Mouse (Mus musculus): ENCODE measurements around the gene Adcy4. TPM values are rescaled to one million over a fixed set of nuclear protein-coding genes. Genes with fewer than 3 reads are reported as not detected.
"Not testable (repeated sequence)": the region's sequence is repeated elsewhere in the genome, so short reads cannot be mapped to it uniquely, and the experiment has no call there.

The Adcy4 gene
- polyA plus RNA-seq, 1 experiment from 2014 or later = 7.9 TPM

- H3K4me3 ChIP-seq = peak overlapping the region; percentile 44
- H3K9ac ChIP-seq (replicated peaks) = peak overlapping the region; percentile 57
- H3K4me2 ChIP-seq (replicated peaks) = peak overlapping the region; percentile 73
- H3K36me3 ChIP-seq = no peaks in the 10 kb centered on the region
- H3K27me3 ChIP-seq = peaks cover 80% of the 10 kb centered on the region
- H3K9me3 ChIP-seq = no peaks in the 10 kb centered on the region
- no peak overlapping the region for H3K27ac ChIP-seq (replicated peaks)
- 13% methylated on average over 52 of the region's 52 CpGs for WGBS
- H3K4me1 ChIP-seq = peaks cover 11% of the 10 kb centered on the region
- peak; percentile 56 for ATAC-seq (ENCODE audit: low FRiP score, low read depth)
Observed at GRCm38 (mm10) chr14:55767519-55768414, 16.1 kb downstream of the Adcy4 start.

- no peak within 1 kb of the TSS for H3K27ac ChIP-seq (replicated peaks)
- H3K4me1 ChIP-seq = peaks cover 23% of the 10 kb centered on the region
- no peaks in the 10 kb centered on the region for H3K9me3 ChIP-seq
- H3K27me3 ChIP-seq = peaks cover 91% of the 10 kb centered on the region
- 66% methylated on average over 4 of the region's 4 CpGs for WGBS
- H3K9ac ChIP-seq (replicated peaks) = no peak within 1 kb of the TSS
- H3K4me3 ChIP-seq = no peak within 1 kb of the TSS
- H3K4me2 ChIP-seq (replicated peaks) = no peak within 1 kb of the TSS
- H3K36me3 ChIP-seq = no peaks in the 10 kb centered on the region
- no peak for ATAC-seq (ENCODE audit: low FRiP score, low read depth)
Observed at GRCm38 (mm10) chr14:55765696-55766095, 18.2 kb downstream of the Adcy4 start, which contains the start of gene Ltb4r1. Gene Ltb4r1, plus strand, starts transcription at chr14:55765962.

GRCm38 (mm10) chr14:55763166-55763565 is 20.7 kb downstream of the Adcy4 start:
- H3K9ac ChIP-seq (replicated peaks) = no peak overlapping the region
- peaks cover 76% of the 10 kb centered on the region for H3K27me3 ChIP-seq
- H3K27ac ChIP-seq (replicated peaks) = no peak overlapping the region
- no peaks in the 10 kb centered on the region for H3K36me3 ChIP-seq
- H3K9me3 ChIP-seq = no peaks in the 10 kb centered on the region
- H3K4me1 ChIP-seq = peaks cover 22% of the 10 kb centered on the region
- no peak overlapping the region for H3K4me2 ChIP-seq (replicated peaks)
- no peak overlapping the region for H3K4me3 ChIP-seq
- no peak for ATAC-seq (ENCODE audit: low FRiP score, low read depth)
- WGBS = 69% methylated on average over 7 of the region's 7 CpGs

GRCm38 (mm10) chr14:55762001-55762821 is 21.7 kb downstream of the Adcy4 start:
- H3K4me3 ChIP-seq = peak overlapping the region; percentile 53
- peak; percentile 76 for ATAC-seq (ENCODE audit: low FRiP score, low read depth)
- H3K27ac ChIP-seq (replicated peaks) = 0 out of 2 replicates have a peak overlapping the region, but pooled peaks have one; percentile 12
- H3K9ac ChIP-seq (replicated peaks) = peak overlapping the region; percentile 69
- WGBS = under 1% methylated on average over 77 of the region's 77 CpGs
- H3K4me2 ChIP-seq (replicated peaks) = peak overlapping the region; percentile 95
- no peaks in the 10 kb centered on the region for H3K9me3 ChIP-seq
- H3K36me3 ChIP-seq = no peaks in the 10 kb centered on the region
- H3K27me3 ChIP-seq = peaks cover 67% of the 10 kb centered on the region
- H3K4me1 ChIP-seq = peaks cover 14% of the 10 kb centered on the region

GRCm38 (mm10) chr14:55761163-55761562 is 22.7 kb downstream of the Adcy4 start, which contains the start of gene Ltb4r2:
Gene Ltb4r2, plus strand, starts transcription at chr14:55761428.
- Histone ChIP-seq H3K4me3 (peak within 1 kb of the TSS; percentile 53), H3K9ac (replicated peaks) (peak within 1 kb of the TSS; percentile 69), H3K27ac (replicated peaks) (0 out of 2 replicates have a peak within 1 kb of the TSS, but pooled peaks have one; percentile 12), H3K9me3 (no peaks in the 10 kb centered on the region), H3K27me3 (peaks cover 58% of the 10 kb centered on the region), H3K4me1 (peaks cover 14% of the 10 kb centered on the region), H3K4me2 (replicated peaks) (peak within 1 kb of the TSS; percentile 95), H3K36me3 (peaks cover 1% of the 10 kb centered on the region; the same call in 1 of the 2 replicates)
- no peak for ATAC-seq (ENCODE audit: low FRiP score, low read depth)
- WGBS = 78% methylated on average over 6 of the region's 6 CpGs

DNA sequence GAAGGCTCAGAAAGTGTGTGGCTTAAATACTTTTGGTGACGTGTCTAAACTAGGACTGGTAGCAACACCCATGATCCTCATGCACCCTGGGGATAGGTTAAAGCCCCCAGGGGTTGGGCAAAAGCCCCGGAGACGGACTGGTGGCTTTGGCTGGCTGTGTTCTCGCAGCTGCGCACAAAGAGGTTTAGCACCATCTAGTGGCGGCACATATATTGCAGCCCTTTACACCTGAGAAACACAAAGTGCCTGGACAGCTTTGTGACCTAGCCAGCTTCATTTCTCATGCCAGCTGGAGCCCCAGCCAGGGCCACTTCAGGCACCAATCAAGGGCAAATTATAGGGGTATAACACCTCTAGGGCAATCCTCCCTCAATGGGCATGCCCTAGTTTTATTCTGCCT is 23.7 kb downstream of the Adcy4 start:
- not testable (repeated sequence) for H3K4me3 ChIP-seq; H3K27ac ChIP-seq (replicated peaks); H3K9ac ChIP-seq (replicated peaks); H3K9me3 ChIP-seq
- Histone ChIP-seq H3K36me3 (peaks cover 11% of the 10 kb centered on the region), H3K27me3 (peaks cover 48% of the 10 kb centered on the region), H3K4me2 (replicated peaks) (peak overlapping the region; percentile 34), H3K4me1 (peaks cover 14% of the 10 kb centered on the region)
- WGBS = 0% methylated on average over 6 of the region's 6 CpGs
- peak; percentile 28 for ATAC-seq (ENCODE audit: low FRiP score, low read depth)

GRCm38 (mm10) chr14:55758363-55758784 is 25.5 kb downstream of the Adcy4 start, which contains the start of gene Cideb:
Gene Cideb, minus strand, starts transcription at chr14:55758458.
- Histone ChIP-seq H3K4me2 (replicated peaks) (no peak within 1 kb of the TSS), H3K27me3 (peaks cover 32% of the 10 kb centered on the region), H3K36me3 (peaks cover 29% of the 10 kb centered on the region), H3K9ac (replicated peaks) (no peak within 1 kb of the TSS), H3K9me3 (no peaks in the 10 kb centered on the region), H3K4me1 (peaks cover 14% of the 10 kb centered on the region), H3K4me3 (no peak within 1 kb of the TSS), H3K27ac (replicated peaks) (no peak within 1 kb of the TSS)
- ATAC-seq (ENCODE audit: low FRiP score, low read depth) = no peak
- WGBS = 18% methylated on average over 8 of the region's 8 CpGs

GRCm38 (mm10) chr14:55757566-55757965 is 26.3 kb downstream of the Adcy4 start:
- peaks cover 10% of the 10 kb centered on the region for H3K4me1 ChIP-seq
- no peak overlapping the region for H3K4me3 ChIP-seq
- H3K9me3 ChIP-seq = no peaks in the 10 kb centered on the region
- ATAC-seq (ENCODE audit: low FRiP score, low read depth) = no peak
- 89% methylated on average over 6 of the region's 6 CpGs for WGBS
- no peak overlapping the region for H3K27ac ChIP-seq (replicated peaks)
- H3K9ac ChIP-seq (replicated peaks) = no peak overlapping the region
- peaks cover 24% of the 10 kb centered on the region for H3K27me3 ChIP-seq
- H3K36me3 ChIP-seq = peaks cover 37% of the 10 kb centered on the region
- no peak overlapping the region for H3K4me2 ChIP-seq (replicated peaks)

DNA sequence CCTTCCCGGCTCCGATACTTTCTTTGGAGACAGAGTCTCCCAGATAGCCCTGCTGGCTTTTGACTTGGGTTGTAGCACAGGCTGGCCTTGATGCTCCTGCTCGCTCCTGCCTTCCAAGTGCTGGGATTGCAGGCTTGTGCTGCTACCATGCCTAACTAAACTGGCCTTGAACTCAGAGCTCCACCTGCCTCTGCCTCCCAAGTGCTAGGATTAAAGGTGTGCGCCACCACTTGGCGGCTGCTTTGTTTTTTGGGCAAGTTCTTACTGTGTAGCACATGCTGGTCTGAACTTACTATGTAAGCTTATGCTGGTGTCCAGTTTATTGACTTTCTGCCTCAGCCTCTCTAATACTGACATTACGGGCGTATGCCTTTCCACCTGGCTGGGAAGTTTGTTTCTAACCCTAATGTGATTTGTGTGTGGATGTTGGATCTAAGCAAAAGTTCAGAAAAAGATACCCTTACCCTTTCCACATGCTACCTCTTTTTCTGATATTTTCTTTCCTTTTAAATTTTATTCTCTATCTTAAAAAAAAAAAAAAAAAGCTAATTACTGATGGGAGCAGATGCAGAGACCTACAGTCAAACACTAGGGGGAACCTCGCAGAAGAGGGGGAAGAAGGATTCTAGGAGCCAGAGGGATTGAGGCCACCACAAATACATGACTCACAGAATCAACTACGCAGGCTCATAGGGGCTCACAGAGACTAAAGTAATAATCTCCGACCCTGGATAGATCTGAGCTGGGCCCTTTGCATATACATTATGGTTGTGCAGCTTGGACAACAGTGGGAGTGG is 36.6 kb downstream of the Adcy4 start:
- WGBS = 93% methylated on average over 10 of the region's 10 CpGs
- Histone ChIP-seq H3K9ac (replicated peaks) (no peak overlapping the region), H3K9me3 (no peaks in the 10 kb centered on the region), H3K4me1 (peaks cover 29% of the 10 kb centered on the region), H3K27ac (replicated peaks) (no peak overlapping the region), H3K36me3 (peaks cover 39% of the 10 kb centered on the region), H3K27me3 (no peaks in the 10 kb centered on the region), H3K4me3 (peak overlapping the region; percentile 92; the same call in 1 of the 2 replicates), H3K4me2 (replicated peaks) (peak overlapping the region; percentile 96; the same call in 1 of the 2 replicates)
- no peak for ATAC-seq (ENCODE audit: low FRiP score, low read depth)

DNA sequence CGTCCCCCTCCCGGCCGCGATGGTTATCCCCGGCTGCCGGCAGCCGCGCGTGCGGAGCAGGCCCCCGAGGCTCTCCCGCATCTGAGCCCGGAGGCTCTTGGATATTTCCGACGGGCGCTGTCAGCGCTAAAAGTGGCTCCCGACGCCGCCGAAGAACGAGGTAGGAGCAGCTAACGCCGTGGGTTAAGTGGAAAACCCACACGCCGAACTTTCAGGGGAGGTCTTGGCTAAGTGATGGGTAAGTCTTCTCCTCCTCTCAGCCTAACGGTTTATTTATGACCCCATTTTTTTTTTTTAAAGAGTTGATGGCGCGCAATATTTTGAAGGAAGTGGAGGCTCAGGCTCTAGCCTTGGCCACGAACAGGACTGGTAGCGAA is 38.0 kb downstream of the Adcy4 start:
- peak overlapping the region; percentile 83 for H3K9ac ChIP-seq (replicated peaks)
- WGBS = under 1% methylated on average over 31 of the region's 31 CpGs
- ATAC-seq (ENCODE audit: low FRiP score, low read depth) = no peak; the same call in 1 of the 2 replicates
- peak overlapping the region; percentile 92 for H3K4me3 ChIP-seq
- H3K4me2 ChIP-seq (replicated peaks) = peak overlapping the region; percentile 96
- peaks cover 29% of the 10 kb centered on the region for H3K4me1 ChIP-seq
- no peaks in the 10 kb centered on the region for H3K27me3 ChIP-seq
- no peaks in the 10 kb centered on the region for H3K9me3 ChIP-seq
- H3K27ac ChIP-seq (replicated peaks) = no peak overlapping the region
- H3K36me3 ChIP-seq = peaks cover 28% of the 10 kb centered on the region

GRCm38 (mm10) chr14:55745180-55745860 is 38.6 kb downstream of the Adcy4 start, which contains the start of the genes Dhrs1 and Nop9:
Gene Dhrs1, minus strand, starts transcription at chr14:55745690.
Gene Nop9, plus strand, starts transcription at chr14:55745693.
- peaks cover 29% of the 10 kb centered on the region for H3K36me3 ChIP-seq
- H3K4me2 ChIP-seq (replicated peaks) = peak within 1 kb of the TSS; percentile 96
- peak; percentile 88 for ATAC-seq (ENCODE audit: low FRiP score, low read depth)
- H3K9ac ChIP-seq (replicated peaks) = peak within 1 kb of the TSS; percentile 83
- peak within 1 kb of the TSS; percentile 92 for H3K4me3 ChIP-seq
- H3K9me3 ChIP-seq = no peaks in the 10 kb centered on the region
- H3K27me3 ChIP-seq = no peaks in the 10 kb centered on the region
- no peak within 1 kb of the TSS for H3K27ac ChIP-seq (replicated peaks)
- WGBS = 1% methylated on average over 48 of the region's 48 CpGs
- H3K4me1 ChIP-seq = peaks cover 29% of the 10 kb centered on the region
